Mouse (Mus musculus): Measurements from ENCODE around the gene Erbb2.

DNA sequence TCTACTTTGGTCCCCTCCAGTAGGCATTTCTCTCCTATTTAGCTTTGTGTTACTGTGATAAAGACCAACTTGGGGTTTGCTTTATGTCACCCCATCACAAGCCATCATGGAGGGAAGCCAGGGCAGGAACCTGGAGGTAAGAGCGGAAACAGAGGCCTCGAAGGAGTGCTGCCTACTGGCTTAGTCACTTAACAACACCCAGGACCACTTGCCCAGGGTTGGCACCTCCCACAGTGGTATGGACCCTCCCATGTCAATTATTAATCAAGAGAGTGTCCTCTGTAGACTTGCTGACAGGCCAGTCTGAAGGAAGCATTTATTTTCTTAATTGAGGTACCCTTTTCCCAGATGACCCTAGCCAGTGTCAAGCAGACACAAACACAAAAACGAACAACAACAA, 11.5 kb upstream of the Erbb2 start:
- TF ChIP-seq EP300 (IDR thresholded peaks at IDR 0.05; ENCODE audit: low read depth): no peak
- no peak for TF ChIP-seq CTCF (IDR thresholded peaks at IDR 0.05; ENCODE audit: low read depth)

Measured in liver, postnatal 0 days (tissue).